Mouse (Mus musculus) forebrain, embryonic 11.5 days (tissue): ENCODE data around the gene Pde11a. TPM values are rescaled to one million over a fixed set of nuclear protein-coding genes. Genes with fewer than 3 reads are reported as not detected.

Source experiments
- ATAC-seq: fragments of 200-750 bp; cut with Nextera tagmentation; replicated peaks from 2 replicates; pipeline ENCODE4 v1.8.0; 2017; ENCODE audit warnings: moderate TSS enrichment; ENCODE audit not compliant: low FRiP score
- DNase-seq: peaks from one replicate; pipeline ENCODE4 v3.0.0-alpha.2; 2017; ENCODE audit warnings: low spot score
- H3K27ac ChIP-seq: fragments of 300-500 bp; sonication (generic); 2 replicates; pipeline ENCODE4 v1.5.1; 2014; ENCODE audit warnings: low read depth, low read length
- H3K27me3 ChIP-seq: fragments of 300-500 bp; sonication (generic); 2 replicates; pipeline ENCODE4 v1.6.1; 2014; ENCODE audit warnings: mild to moderate bottlenecking, low read length, mixed read lengths; ENCODE audit not compliant: control insufficient read depth, insufficient read depth
- H3K36me3 ChIP-seq: fragments of 300-500 bp; sonication (generic); 2 replicates; pipeline ENCODE4 v1.6.1; 2014; ENCODE audit warnings: mild to moderate bottlenecking, low read length, moderate library complexity, mixed read lengths; ENCODE audit not compliant: control insufficient read depth, insufficient read depth
- H3K4me1 ChIP-seq: fragments of 300-500 bp; sonication (generic); replicated peaks from 2 replicates; pipeline ENCODE4 v1.6.1; 2014; ENCODE audit warnings: low read length, mixed read lengths; ENCODE audit not compliant: control insufficient read depth, insufficient read depth
- H3K4me2 ChIP-seq: fragments of 300-500 bp; sonication (generic); 2 replicates; pipeline ENCODE4 v1.6.1; 2014; ENCODE audit warnings: low read depth, mild to moderate bottlenecking, low read length, moderate library complexity, mixed read lengths; ENCODE audit not compliant: severe bottlenecking
- H3K4me3 ChIP-seq: fragments of 300-500 bp; sonication (generic); 2 replicates; pipeline ENCODE4 v1.5.1; 2014; ENCODE audit warnings: low read depth, low read length
- H3K9ac ChIP-seq: fragments of 300-500 bp; sonication (generic); 2 replicates; pipeline ENCODE4 v1.6.1; 2014; ENCODE audit warnings: low read length
- H3K9me3 ChIP-seq: fragments of 300-500 bp; sonication (generic); 2 replicates; pipeline ENCODE4 v1.6.1; 2016; ENCODE audit warnings: low read length, mixed read lengths; ENCODE audit not compliant: control insufficient read depth
- WGBS: fragments of 180-500 bp; shearing (Covaris S2); extraction: QIAGEN DNeasy Blood & Tissue Kit; methylation state at CpG from one replicate; pipeline ENCODE4 v1.1.7; 2014; 5-methylcytosine and 5-hydroxymethylcytosine counted together
- polyA plus RNA-seq: library from polyadenylated mRNA; unstranded; fragments of >200 nt; fragmentation: Nextera tagmentation; extraction: Ambion mirVana; gene quantifications from 2 replicates; pipeline ENCODE4 v1.2.1, GENCODE M21; 2014

Gene Pde11a
- polyA plus RNA-seq, 1 experiment from 2014 or later, result 0.12 TPM

DNA sequence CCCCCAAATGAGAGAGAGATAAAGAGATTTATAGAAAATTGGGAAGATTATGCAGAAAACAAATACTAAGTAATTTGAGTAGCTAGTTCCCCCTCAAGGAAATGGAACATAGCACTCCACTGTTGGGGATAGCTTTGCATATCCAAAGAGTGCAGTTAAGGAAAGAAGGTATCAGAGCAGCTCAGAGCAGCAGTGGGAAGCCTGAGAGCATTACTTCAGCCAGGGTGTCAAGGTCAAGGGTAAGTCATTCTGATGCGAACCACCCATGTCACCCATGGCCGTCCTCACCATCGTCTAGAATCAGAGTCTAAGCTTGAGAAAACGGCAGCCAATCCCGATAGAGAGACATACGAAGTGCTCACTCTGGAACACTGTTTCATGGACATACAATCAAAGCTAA, 211.9 kb downstream of the Pde11a start:
- ATAC-seq, result no peak
- Histone ChIP-seq H3K4me2 (no peak overlapping the region), H3K4me3 (no peak overlapping the region), H3K27me3 (no peaks in the 10 kb centered on the region), H3K4me1 (no peaks in the 10 kb centered on the region), H3K9me3 (no peaks in the 10 kb centered on the region), H3K9ac (no peak overlapping the region), H3K36me3 (no peaks in the 10 kb centered on the region), H3K27ac (no peak overlapping the region)
- 92% methylated on average over 6 of the region's 6 CpGs for WGBS
- no peak for DNase-seq

GRCm38 (mm10) chr2:76124821-76125220, 213.8 kb downstream of the Pde11a start:
- Histone ChIP-seq H3K36me3 (no peaks in the 10 kb centered on the region), H3K4me3 (no peak overlapping the region), H3K9ac (no peak overlapping the region), H3K27ac (no peak overlapping the region), H3K4me1 (no peaks in the 10 kb centered on the region), H3K27me3 (no peaks in the 10 kb centered on the region), H3K9me3 (no peaks in the 10 kb centered on the region), H3K4me2 (no peak overlapping the region)
- no peak for ATAC-seq
- no peak for DNase-seq
- 94% methylated on average over 6 of the region's 6 CpGs for WGBS

DNA sequence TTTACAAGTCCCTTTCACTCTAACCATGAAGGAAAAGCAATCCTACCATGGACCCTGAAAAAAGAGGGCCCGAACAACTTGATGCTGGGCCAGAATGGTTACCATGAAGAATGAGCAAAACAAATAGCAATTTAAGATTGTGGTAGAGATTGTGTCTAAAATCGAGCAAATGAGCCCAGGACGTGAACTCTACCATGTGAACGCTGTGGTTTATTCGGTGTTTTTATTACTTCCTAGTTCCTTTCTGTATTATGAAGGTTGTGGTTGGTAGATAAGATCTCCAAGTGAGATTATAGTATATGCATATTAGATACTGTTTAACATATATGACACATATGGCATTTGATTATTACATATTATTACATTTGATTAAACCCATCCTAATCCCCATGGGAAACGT, 216.4 kb downstream of the Pde11a start:
- WGBS, result 88% methylated on average over 6 of the region's 6 CpGs
- H3K27me3 ChIP-seq, result no peaks in the 10 kb centered on the region
- H3K4me3 ChIP-seq, result no peak overlapping the region
- no peak overlapping the region for H3K27ac ChIP-seq
- H3K9me3 ChIP-seq, result no peaks in the 10 kb centered on the region
- no peak overlapping the region for H3K9ac ChIP-seq
- H3K4me1 ChIP-seq, result no peaks in the 10 kb centered on the region
- H3K4me2 ChIP-seq, result no peak overlapping the region
- ATAC-seq (no peak), DNase-seq (no peak)
- no peaks in the 10 kb centered on the region for H3K36me3 ChIP-seq

DNA sequence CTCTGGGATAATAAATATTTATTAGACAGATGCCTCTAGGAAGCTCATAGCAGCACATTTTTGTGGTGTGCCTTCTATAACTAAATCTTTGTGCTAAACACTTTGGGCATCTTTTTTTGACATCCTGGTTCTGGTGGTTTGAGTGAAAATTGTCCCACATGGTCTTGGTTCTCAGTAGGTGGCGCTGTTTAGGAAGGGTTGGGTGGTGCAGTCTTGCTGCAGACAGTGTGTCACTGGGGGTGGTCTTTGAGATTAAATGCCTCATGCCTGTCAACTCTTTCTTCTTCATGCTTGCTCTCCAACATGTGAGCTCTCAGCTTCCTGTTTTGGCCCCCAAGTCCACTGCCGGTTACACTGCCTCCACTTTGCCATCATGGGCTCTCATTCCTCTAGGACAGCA, 218.7 kb downstream of the Pde11a start:
- Histone ChIP-seq H3K4me3 (no peak overlapping the region), H3K36me3 (no peaks in the 10 kb centered on the region), H3K9ac (no peak overlapping the region), H3K27me3 (no peaks in the 10 kb centered on the region), H3K27ac (no peak overlapping the region), H3K4me1 (no peaks in the 10 kb centered on the region), H3K4me2 (no peak overlapping the region), H3K9me3 (no peaks in the 10 kb centered on the region)
- ATAC-seq (no peak), DNase-seq (no peak)
- 69% methylated on average over 2 of the region's 2 CpGs for WGBS

DNA sequence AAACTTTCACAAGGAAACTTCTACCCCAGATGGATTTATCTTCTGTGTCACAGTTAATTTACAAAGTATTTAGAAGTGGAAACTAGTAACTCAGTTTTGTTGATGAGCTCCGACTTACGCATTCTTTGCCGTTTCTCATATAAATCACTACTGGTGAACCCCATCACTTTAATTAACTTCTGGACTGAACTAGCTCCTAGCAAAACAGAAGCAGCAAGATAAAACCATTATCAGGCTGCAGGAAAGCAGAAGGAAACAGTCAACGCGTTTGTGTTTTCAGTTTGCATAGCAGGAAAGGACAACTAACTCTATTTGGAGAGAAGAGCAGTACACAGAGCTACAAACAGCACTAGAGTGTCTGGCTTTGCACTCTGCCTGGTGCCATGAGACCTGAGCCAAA, 220.1 kb downstream of the Pde11a start:
- Histone ChIP-seq H3K9me3 (no peaks in the 10 kb centered on the region), H3K9ac (no peak overlapping the region), H3K27ac (no peak overlapping the region), H3K36me3 (no peaks in the 10 kb centered on the region), H3K4me3 (no peak overlapping the region), H3K4me1 (no peaks in the 10 kb centered on the region), H3K27me3 (no peaks in the 10 kb centered on the region), H3K4me2 (no peak overlapping the region)
- ATAC-seq (no peak), DNase-seq (no peak)
- WGBS, result 85% methylated on average over 5 of the region's 5 CpGs

- Histone ChIP-seq H3K27me3 (no peaks in the 10 kb centered on the region), H3K36me3 (no peaks in the 10 kb centered on the region), H3K4me1 (no peaks in the 10 kb centered on the region), H3K4me3 (no peak overlapping the region), H3K9ac (no peak overlapping the region), H3K27ac (no peak overlapping the region), H3K4me2 (no peak overlapping the region), H3K9me3 (no peaks in the 10 kb centered on the region)
- no peak for DNase-seq
- 90% methylated on average over 1 of the region's 1 CpGs for WGBS
- no peak for ATAC-seq
These were observed 221.4 kb downstream of the Pde11a start for GRCm38 (mm10) chr2:76117219-76117618.

DNA sequence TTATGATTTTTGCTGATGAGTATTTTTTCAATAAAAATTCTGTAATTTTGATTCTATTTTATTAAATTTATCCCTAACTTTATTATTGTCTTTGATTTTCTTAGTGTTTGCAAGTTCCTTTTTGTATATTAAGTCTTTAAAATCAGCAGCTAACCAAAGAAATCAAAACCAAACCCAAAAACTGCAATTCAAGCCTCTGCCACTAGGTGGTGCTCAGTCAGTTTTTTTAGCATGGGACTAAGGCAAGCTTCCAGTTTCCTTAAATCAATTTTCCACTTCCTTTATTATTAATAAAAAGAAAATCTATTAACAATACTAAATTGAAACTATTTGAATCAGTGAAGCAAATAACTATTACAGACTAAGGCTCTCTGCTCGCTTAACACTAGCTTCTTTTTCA, 222.9 kb downstream of the Pde11a start:
- ATAC-seq (no peak), DNase-seq (peak; percentile 73)
- Histone ChIP-seq H3K27ac (no peak overlapping the region), H3K4me1 (no peaks in the 10 kb centered on the region), H3K9ac (no peak overlapping the region), H3K36me3 (no peaks in the 10 kb centered on the region), H3K4me2 (no peak overlapping the region), H3K27me3 (no peaks in the 10 kb centered on the region), H3K4me3 (no peak overlapping the region), H3K9me3 (no peaks in the 10 kb centered on the region)
- WGBS, result 18% methylated on average over 1 of the region's 1 CpGs

DNA sequence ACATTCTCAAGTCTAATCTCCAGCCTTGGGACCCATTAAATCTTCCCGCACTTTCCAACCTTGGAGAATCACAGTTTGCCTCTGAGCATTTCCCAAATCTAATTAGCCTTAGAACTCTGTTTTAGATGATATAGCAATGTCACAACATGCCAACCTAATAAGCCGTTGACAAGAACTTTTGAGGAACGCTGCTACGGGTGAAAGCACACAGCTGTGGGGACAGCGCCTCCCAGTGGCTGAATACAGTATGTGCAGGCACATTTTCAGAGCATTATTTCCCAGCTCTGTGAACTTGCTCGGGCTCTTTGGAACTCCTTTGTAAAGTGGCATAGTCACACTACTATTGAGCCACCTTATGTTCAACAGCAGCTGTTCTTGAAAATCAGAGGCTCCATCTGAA, 223.8 kb downstream of the Pde11a start:
- 22% methylated on average over 6 of the region's 6 CpGs for WGBS
- peak; percentile 73 for DNase-seq
- Histone ChIP-seq H3K27ac (no peak overlapping the region), H3K27me3 (no peaks in the 10 kb centered on the region), H3K9me3 (no peaks in the 10 kb centered on the region), H3K9ac (no peak overlapping the region), H3K4me1 (no peaks in the 10 kb centered on the region), H3K36me3 (no peaks in the 10 kb centered on the region), H3K4me3 (no peak overlapping the region), H3K4me2 (no peak overlapping the region)
- ATAC-seq, result no peak

DNA sequence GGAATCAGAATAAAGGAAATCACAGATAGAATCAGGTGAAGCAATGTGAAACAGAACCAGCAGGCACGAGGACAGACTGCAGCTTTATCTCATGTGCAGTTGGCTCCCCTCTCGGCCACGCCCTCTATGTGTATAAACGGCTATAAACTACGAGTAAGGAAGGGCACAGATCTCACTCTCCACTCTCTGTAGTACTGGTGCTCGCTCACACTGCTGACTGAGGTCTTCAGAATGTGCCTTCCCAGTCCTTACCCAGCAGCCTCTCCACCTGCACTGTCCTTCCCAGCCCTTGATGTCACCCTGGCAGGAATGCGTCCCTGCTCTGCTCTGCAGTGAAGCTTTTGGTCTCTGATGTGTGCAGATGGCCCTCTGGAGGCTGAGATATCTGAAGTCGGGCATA, 228.9 kb downstream of the Pde11a start:
- H3K36me3 ChIP-seq, result no peaks in the 10 kb centered on the region
- H3K27ac ChIP-seq, result no peak overlapping the region
- H3K4me1 ChIP-seq, result no peaks in the 10 kb centered on the region
- H3K9me3 ChIP-seq, result no peaks in the 10 kb centered on the region
- WGBS, result 67% methylated on average over 8 of the region's 8 CpGs
- no peak overlapping the region for H3K9ac ChIP-seq
- H3K27me3 ChIP-seq, result no peaks in the 10 kb centered on the region
- no peak overlapping the region for H3K4me2 ChIP-seq
- no peak overlapping the region for H3K4me3 ChIP-seq
- no peak for DNase-seq
- ATAC-seq, result no peak
